Mouse (Mus musculus): ENCODE measurements around the gene Agap1.
A peak's percentile ranks its signal among the peaks of the same experiment; 100 is the strongest.

Gene Agap1

DNA sequence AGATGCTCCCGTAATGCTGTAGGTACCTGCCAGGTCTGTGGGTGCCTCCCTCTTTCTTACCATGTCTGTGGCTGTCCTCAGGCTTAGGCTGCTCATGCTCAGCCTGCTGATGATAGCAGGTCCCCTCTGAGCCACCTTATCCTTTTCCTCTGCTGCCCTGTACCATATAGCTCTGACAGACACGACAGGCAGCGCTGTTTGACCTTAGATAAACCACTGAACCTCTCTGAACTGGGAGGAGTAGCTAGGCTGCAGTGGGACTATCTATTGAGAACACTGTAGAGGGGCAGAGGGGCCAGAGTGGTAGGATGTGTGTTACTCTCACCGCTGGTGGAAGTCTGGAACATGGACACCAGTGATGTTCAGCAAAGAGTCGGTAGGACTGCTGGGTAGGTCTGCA, 211.5 kb downstream of the Agap1 start:
- DNase-seq (ENCODE audit: low spot score), result no peak

DNA sequence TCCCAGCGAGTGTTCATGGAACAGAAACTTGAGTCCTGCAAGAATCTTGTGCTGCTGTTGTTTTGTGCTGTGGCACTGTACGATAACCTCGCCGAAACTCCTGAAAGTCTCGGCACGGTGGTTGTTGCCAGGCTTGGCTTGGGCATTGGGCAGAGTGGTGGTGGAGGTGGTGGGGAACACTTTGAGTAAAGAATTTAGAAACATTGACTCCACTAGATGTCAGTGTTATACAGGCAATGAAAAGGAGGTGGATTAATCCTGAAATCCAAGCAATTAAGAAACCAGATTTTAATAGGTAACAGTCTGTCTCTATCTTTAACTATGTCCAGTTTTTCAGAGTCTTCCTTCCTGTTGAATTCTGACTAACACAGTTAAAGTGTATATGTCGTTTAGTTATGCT, 212.8 kb downstream of the Agap1 start:
- DNase-seq (ENCODE audit: low spot score), result no peak

DNA sequence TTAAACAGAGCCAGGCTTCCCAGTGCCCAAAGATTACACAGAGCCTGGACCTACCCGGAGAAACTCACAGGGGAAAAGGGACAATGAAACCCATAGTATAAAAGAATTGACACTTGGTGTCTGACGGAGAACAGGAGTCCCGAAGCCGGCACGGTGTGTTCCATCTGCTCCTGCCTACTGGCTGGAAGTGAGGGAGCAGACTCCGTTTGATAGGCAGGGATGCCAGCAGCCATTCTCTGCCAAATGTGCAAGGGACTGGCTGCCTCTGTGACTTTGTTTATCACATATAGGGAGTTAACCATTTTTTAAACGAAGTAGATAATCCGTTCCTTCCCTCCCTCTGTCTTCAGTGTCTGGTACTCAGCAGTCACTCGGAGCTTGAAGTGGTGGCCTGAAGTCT, 214.0 kb downstream of the Agap1 start:
- no peak for DNase-seq (ENCODE audit: low spot score)

- no peak for DNase-seq (ENCODE audit: low spot score)
Observed at GRCm38 (mm10) chr1:89671110-89671787, 216.6 kb downstream of the Agap1 start.

GRCm38 (mm10) chr1:89673071-89673470, 218.5 kb downstream of the Agap1 start:
- DNase-seq (ENCODE audit: low spot score), result no peak

GRCm38 (mm10) chr1:89673686-89674085, 219.1 kb downstream of the Agap1 start:
- no peak for DNase-seq (ENCODE audit: low spot score)

DNA sequence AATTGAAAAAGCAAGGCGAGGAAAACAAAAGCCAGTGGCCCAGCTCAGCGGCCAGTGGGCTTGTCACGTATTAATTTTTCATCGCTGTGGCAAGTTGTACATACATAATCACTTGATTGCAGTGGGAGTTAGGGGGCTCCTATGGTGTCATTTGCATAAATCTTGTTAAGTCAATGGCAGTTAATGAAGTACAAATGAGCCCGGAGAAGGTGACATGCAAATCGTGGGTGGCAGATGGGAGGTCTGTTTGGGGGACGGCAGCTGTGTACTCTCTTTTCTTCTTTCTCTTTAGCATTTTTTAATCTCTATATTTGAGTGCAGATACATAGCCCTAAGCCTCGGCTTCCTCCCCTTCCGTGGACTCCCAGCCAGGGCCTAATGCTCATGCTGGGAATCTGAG, 220.1 kb downstream of the Agap1 start:
- no peak for DNase-seq (ENCODE audit: low spot score)

- DNase-seq (ENCODE audit: low spot score), result no peak
Observed at GRCm38 (mm10) chr1:89676411-89676810, 221.8 kb downstream of the Agap1 start.

DNA sequence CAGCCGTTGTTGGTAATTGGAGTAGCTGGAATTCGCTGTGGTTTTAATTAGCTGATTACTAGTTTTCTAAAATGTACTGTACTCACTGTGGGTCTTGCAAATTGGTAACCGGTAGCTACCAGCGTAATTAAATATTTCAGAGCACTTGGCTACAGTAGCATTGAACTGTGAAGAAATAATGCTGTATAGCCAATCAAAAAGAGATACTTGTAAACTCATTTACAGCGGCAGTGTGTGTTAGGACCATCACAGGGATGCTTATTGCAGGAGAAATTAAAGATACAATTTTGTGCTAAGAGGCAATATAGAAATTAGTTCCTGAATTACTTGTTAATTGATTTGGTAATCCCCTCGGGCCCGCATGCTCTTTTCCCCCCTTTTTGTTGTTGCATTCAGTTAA, 226.1 kb downstream of the Agap1 start:
- DNase-seq (ENCODE audit: low spot score), result no peak

DNA sequence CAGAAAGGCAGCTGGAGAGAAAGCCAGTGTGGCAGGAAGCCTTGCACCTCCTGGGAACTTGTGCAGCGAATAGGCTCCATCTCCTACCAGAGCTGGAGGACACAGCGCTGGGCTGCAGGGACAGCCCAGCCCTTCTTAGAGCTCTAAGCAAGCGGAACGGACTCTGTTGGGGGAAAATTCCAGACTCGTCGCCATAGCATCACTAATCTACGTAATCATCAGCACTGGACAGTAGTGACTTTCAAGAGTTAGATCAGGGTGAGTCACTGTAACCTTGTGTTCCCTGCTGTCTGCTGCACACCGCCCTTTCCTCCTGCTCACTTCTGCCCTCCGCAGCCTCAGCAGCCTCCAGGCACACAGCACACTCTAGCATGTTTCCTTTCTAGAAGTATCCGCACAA, 234.3 kb downstream of the Agap1 start:
- DNase-seq (ENCODE audit: low spot score), result no peak

DNA sequence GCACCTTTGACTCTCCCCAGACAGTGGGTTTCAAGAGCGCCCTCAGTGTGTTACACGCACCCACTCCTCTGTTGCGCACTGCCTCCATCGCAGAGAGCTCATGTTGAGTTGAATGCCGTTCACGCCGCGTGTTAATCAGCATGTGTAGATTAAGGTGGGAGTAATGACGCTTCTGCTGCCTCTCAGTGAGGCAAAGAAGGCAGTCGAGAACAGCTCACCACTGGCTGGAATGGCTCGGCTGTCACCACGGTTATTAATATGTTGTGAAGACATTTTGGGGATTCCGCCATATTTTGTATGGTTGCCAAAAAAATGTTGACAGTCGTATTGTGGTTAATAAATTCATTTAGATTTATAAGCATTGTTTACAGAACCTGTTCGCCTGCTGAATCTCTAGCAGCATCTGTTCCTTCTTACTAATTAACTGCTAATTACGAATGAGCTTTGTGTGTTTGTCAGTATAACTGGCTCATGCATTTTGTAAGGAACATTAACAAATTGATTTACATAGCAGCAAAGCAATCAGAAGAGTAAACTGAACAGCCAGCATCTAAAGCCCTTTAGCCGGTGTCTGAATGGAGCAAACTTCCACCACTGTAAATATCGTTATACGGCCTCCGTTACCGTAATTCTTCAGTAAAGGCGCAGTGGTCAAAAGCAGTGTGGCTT, 235.1 kb downstream of the Agap1 start:
- no peak for DNase-seq (ENCODE audit: low spot score)

GRCm38 (mm10) chr1:89691096-89691495, 236.5 kb downstream of the Agap1 start:
- DNase-seq (ENCODE audit: low spot score), result no peak

- no peak for DNase-seq (ENCODE audit: low spot score)
Observed at GRCm38 (mm10) chr1:89692420-89692819, 237.8 kb downstream of the Agap1 start.

GRCm38 (mm10) chr1:89694916-89695315, 240.3 kb downstream of the Agap1 start:
- DNase-seq (ENCODE audit: low spot score), result no peak

DNA sequence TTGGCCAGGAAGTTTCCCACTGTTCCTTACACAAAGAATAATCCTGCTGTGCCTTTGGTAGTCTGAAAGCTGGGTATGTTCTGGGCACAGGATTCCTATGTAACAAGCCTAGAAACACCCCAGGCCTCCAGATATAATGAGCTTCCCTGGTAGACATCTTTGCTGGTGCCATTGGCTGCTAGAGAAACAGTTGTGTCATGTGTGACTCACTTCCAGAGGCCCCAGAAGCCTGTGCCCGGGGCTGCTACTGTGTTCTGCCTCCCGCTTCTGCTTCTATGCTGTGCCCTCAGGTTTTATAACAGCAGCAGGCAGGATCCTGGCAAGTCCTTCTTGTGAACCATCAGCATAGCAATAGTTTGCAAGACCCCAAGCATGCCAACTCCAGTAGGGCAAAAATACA, 242.6 kb downstream of the Agap1 start:
- no peak for DNase-seq (ENCODE audit: low spot score)

DNA sequence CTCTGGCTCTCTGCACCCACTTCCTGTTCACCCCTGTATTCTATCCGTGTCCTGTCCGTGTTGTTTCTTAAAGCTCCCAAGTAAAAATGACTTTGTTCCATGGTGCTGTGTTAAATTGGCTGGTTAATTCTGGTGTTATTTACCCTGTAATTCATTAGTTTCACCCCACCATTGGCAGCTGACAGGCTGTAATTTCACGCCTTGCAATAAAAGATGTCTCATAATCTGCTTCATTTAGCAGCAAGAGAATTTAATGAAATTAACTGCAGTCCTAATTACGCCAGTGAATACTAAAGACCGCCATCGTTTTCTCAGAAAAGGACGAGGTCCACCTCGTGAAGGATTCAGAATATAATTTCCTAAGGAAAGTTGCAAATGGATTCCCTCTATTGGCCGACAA, 245.6 kb downstream of the Agap1 start:
- no peak for DNase-seq (ENCODE audit: low spot score)

- DNase-seq (ENCODE audit: low spot score), result no peak
Observed at GRCm38 (mm10) chr1:89701162-89701730, 246.6 kb downstream of the Agap1 start.

- DNase-seq (ENCODE audit: low spot score), result peak; percentile 15
Observed at GRCm38 (mm10) chr1:89703294-89703693, 248.7 kb downstream of the Agap1 start.

DNA sequence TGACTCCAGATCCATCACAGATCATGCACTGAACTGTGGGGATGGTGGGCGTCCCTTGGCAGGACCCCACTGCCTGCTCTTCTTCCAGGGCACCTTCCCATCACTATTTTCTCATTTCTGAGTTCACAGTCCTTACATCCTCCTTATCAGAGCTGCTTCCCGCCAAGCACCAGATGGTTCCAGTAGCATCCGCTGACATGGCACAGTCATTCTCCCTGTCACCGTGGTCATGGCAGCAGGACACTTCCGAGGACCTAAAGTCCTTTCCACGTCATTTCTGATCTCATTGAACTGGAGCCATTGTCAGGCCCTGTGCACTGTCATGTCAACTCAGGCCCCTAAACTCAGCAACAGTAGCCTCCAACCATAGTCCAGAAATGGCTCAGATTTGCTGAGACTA, 251.1 kb downstream of the Agap1 start:
- DNase-seq (ENCODE audit: low spot score), result no peak

DNA sequence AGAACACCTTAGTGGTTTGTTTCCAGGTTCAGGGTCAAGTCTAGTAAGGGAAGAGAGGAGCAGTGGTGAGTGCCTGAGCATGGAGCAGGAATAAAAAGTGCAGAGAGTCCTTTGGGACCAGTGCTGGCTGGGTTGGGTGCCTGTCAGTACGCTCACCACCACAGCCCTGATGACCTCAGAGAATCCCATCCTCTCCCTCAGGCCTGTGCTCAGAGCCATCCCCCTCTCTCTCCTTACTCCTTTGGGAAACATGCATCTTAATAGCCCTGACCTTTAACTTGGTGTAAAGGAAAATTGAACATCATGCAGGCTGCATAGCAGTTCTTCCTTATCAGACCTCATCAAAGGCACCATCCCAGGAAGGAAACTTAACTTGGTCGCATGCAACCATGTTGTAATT, 252.3 kb downstream of the Agap1 start:
- DNase-seq (ENCODE audit: low spot score), result no peak

- DNase-seq (ENCODE audit: low spot score), result no peak
Observed at GRCm38 (mm10) chr1:89707756-89708480, 253.3 kb downstream of the Agap1 start.

DNA sequence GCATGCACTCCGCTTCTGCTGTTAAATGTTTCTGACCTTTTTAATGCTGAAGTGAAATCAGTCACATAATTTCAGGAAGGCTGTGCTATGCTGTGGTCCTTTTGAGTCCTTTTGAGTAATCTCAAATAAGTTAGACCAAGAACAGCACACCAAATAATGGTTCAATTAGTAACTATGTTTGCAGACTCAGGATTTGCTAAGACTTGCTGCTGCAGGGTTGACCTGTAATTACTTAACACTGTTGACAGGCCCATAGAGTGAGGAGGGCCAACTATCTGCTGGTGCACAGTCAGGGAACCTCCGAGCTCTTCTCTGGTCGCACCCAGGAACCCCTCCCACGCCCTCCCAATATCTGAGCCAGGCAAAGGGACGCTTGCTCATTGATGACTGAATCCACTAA, 255.2 kb downstream of the Agap1 start:
- no peak for DNase-seq (ENCODE audit: low spot score)

- no peak for DNase-seq (ENCODE audit: low spot score)
Observed at GRCm38 (mm10) chr1:89713681-89714080, 259.1 kb downstream of the Agap1 start.
